14 mouse cellular contexts compared by ENCODE assay signal in genomic region chr17:51651880-51652279, GRCm38 (mm10).
"Had no signal": no experiment of that assay in that cellular context is flagged by ENCODE, and none has a peak within 500 bp of the region (broad histone marks: within the 10 kb centered on the region; RNA-seq: fewer than 3 reads in every experiment).

No protein-coding gene starts in this region.

- H3K36me3 ChIP-seq: midbrain, embryonic 13.5 days; midbrain, embryonic 15.5 days; neural tube, embryonic 12.5 days; stomach, embryonic 15.5 days had no signal

- DNase-seq: lung, adult 18-20 months; lung, embryonic 14.5 days; lung, postnatal 10 days; lung, postnatal 4 days; right cerebral cortex, postnatal 14 days; thymus, postnatal 14 days; thymus, postnatal 36 days had no signal

- H3K27me3 ChIP-seq: megakaryocyte, embryonic 14.5 days; midbrain, embryonic 13.5 days; midbrain, embryonic 15.5 days; neural tube, embryonic 12.5 days; stomach, embryonic 15.5 days had no signal

- H3K4me3 ChIP-seq: megakaryocyte, embryonic 14.5 days; midbrain, embryonic 13.5 days; midbrain, embryonic 15.5 days; neural tube, embryonic 12.5 days; stomach, embryonic 15.5 days had no signal

- H3K9me3 ChIP-seq: midbrain, embryonic 13.5 days; midbrain, embryonic 15.5 days; neural tube, embryonic 12.5 days; stomach, embryonic 15.5 days had no signal

- H3K27ac ChIP-seq: midbrain, embryonic 13.5 days; midbrain, embryonic 15.5 days; neural tube, embryonic 12.5 days; stomach, embryonic 15.5 days; stomach, postnatal 0 days had no signal

- ATAC-seq: midbrain, embryonic 13.5 days; midbrain, embryonic 15.5 days had no signal

- H3K9ac ChIP-seq: lung, embryonic 14.5 days; midbrain, embryonic 13.5 days; midbrain, embryonic 15.5 days; neural tube, embryonic 12.5 days; stomach, embryonic 15.5 days had no signal

- H3K4me2 ChIP-seq: lung, embryonic 14.5 days; midbrain, embryonic 11.5 days; midbrain, embryonic 13.5 days; midbrain, embryonic 15.5 days; neural tube, embryonic 12.5 days; stomach, embryonic 15.5 days had no signal

- H3K4me1 ChIP-seq: megakaryocyte, embryonic 14.5 days; midbrain, embryonic 13.5 days; midbrain, embryonic 15.5 days; neural tube, embryonic 12.5 days; stomach, embryonic 15.5 days had no signal
